Mouse (Mus musculus) kidney, postnatal 10 days (tissue): ENCODE data around the gene Csad.
"Not testable (repeated sequence)": the region's sequence is repeated elsewhere in the genome, so short reads cannot be mapped to it uniquely, and the experiment has no call there.

Experiments
- DNase-seq: peaks from one replicate; pipeline ENCODE4 v3.0.0; 2021; ENCODE audit warnings: mixed read lengths

Csad gene

DNA sequence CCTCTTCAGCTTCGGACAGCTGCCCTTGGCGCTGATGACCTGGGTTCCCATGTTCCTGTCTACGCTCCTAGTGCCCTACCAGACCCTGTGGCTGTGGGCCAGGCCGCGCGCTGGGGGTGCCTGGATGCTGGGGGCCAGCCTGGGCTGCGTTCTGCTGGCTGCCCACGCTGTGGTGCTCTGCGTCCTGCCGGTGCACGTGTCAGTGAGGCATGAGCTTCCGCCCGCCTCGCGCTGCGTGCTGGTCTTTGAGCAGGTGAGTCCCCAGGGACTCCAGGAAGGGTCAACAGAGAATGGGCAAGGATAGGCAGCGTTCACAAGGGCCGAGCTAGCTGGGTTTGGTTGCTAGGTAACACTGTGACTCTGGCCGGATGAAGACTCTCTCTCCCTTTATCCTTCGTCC is 47.7 kb downstream of the Csad start:
- peak; percentile 13 for DNase-seq

DNA sequence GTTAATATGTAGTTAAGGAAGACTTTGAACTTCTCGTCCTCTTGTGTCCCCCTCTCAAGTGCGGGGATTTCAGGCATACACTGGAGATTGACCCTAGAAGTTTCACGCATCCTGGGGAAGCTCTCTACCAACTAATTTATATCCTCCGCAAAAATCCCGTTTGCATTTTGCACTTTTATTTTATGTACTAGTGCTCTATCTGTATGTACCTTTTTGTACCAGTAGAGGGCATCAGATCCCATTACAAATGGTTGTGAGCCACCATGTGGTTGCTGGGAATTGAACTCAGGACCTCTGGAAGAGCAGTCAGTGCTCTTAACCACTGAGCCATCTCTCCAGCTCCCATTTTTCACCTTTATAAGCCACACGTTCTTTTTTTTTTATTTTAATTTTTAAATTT is 49.5 kb downstream of the Csad start:
- not testable (repeated sequence) for DNase-seq

- peak; percentile 10 for DNase-seq
Observed at GRCm38 (mm10) chr15:102152646-102153045, 51.9 kb downstream of the Csad start.

DNA sequence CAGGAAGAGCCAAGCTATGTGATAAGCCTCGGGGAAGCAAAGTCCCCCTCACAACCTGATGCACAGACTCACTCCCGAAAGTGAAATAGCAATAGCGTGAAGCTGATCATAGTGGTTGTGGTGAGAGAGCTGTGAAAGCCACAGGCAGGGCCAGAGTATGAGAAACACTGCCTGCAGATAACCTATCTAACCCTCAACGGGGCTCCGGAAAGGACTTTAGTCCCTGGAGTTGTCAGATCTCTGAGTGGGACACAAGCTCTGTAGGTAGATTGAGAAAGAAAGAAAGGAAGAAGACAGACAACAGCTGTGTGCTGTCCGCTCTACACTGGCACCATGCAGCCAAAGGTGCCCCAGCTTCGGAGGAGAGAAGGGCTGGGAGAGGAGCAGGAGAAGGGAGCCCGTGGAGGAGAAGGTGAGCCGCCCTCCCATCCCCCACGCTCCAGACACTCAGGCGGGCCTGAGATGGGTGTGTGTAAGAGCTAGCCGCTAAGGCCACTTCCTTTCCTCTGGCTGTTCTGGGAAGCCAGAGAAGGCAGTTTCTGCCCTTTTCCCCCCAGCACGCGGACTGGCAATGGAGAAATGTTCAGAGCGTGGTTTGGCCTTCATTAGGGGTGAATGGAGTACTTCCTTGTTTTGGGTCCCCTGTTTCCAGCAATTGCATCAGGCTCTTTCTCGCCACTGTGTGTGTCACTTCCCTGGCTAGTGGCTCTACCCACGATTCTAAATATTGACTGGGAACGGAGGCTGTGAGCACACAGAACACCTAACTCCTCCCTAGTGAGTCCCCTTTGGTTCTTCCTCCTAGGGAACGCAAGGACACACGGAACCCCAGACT is 54.0 kb downstream of the Csad start, which contains the start of gene Soat2:
TSS of gene Soat2 (plus strand) at position 226 of the 835 bp plus-strand sequence.
- DNase-seq, result peak; percentile 69

DNA sequence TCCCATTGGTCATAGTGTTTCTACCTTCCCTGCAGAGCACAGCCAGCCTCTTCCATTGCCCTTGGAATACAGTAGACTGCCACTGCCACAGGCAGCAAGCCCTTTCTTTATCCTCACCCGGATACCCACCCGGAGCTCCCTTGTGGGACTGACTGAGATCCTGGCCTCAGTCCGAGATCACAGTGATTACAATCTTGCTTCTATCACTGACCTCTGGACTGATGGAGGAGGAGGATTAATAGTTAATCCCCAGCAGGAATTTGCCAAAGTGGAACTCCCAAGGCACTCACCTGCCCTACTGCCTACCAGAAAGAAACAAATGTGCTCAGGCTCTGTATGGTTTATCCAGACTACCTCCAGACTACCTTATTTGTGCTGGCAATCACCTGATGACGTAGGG is 55.0 kb downstream of the Csad start:
- peak; percentile 26 for DNase-seq

DNA sequence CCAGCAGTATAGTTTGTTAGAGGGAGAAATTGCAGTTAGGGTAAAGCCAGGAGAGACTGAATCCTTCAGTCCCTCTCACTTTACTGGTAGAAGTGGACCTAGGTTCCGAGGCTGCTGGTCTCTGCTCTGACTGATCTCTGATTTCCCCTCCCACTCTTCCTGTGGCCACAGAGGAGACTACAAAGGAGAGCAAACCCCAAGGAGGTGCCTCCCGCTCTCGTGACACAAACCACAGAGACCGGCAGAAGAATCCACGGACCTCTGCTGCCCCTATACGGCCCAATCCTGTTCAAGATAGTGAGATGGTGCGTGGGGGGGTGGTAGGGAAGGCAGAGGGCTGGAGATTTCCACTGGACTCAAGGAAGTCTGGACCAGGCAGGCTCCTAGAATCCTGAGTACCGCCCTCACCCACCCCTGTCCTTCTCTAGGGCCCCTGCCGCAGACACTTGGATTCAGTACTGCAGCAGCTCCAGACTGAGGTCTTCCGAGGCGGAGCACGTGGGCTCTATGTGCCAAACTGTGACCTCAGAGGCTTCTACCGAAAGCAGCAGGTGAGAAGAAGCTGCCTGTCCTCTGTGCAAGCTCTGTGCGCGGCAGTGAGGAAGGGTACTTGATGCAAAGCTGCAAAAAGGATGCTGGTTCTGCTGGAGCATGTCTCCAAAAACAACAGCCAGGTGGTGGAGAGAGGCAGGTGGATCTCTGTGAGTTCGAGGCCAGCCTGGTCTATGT is 56.7 kb downstream of the Csad start:
- DNase-seq, result peak; percentile 6

DNA sequence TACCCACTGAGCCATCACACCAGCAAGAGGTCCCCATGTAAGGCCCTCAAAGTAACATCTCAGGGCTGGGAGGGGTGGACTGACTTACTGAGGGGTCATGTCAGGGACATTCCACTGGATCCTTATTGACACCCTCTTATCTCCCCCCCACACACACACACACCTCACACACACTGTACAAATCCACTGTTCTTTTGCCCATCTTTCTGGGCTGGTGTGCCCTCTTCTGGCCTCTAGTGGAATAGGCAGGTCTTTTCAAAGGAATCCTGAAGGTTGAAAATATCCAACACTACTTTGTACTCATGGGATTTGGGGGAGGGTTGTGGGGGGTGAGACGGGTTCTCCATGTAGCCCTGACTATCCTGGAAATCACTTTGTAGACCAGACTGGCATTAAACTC is 57.6 kb downstream of the Csad start:
- DNase-seq, result peak; percentile 71

DNA sequence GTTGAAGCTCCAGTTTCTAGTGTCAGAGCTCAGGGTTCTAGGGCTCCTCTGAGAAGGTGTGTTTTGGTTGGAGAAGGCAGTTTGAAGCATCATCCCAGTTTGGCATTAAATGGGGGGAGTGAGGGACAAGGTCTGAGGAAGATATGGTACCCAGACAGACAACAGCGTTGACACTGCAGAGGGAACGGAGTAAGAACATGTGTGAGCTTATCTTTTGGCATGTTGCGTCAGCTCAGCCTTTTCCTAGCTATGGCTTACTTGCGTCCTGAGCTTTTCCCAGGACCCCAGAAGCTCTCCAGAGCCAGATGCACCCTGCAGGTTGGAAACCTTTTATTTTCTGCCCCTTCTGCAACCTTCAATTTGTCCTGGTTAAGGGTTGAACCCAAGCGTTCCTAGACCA is 58.4 kb downstream of the Csad start:
- DNase-seq, result no peak

DNA sequence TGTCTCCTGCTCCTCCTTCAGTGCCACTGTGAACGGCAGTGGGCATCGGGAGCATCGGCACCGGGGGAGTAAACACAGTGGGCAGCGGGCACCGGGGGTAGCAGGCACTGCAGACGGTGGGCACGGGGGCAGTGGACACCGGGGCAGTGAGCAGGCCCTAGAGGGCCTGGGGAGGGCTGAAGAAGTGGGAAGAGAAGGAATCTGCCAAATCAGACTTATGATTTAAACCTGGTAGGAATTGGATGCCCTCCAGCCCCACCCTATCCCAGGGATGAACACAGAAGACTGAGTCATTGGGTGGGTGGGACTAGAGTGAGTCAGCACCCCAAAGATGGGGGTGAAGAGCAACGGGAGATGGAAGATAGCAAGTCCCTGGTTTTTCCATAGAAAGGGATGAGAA is 59.2 kb downstream of the Csad start:
- DNase-seq, result peak; percentile 9

- peak; percentile 18 for DNase-seq
Observed at GRCm38 (mm10) chr15:102144726-102145125, 59.8 kb downstream of the Csad start.

DNA sequence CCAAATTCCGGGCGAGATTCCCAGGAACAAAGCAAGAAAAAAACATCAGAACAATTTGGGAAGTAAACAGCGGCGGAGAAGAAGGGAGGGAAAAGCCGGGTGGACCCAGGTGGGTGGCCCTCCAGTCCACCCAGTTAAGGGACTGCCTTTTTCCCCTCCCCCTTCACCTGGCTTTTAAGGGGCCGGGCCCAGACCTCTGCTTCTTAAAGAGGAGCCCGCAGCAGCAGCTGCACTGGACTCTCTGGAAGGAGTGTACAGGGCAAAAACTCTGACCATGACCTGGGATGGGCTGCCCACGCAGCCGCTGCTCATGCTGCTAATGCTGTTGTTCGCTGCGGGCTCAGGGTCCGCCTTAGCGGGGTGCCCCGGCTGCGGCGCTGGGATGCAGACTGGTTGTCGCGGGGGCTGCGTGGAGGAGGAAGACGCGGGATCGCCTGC is 60.2 kb downstream of the Csad start, which contains the start of gene Igfbp6:
TSS of gene Igfbp6 (plus strand) at position 89 of the 438 bp plus-strand sequence.
- DNase-seq, result no peak

DNA sequence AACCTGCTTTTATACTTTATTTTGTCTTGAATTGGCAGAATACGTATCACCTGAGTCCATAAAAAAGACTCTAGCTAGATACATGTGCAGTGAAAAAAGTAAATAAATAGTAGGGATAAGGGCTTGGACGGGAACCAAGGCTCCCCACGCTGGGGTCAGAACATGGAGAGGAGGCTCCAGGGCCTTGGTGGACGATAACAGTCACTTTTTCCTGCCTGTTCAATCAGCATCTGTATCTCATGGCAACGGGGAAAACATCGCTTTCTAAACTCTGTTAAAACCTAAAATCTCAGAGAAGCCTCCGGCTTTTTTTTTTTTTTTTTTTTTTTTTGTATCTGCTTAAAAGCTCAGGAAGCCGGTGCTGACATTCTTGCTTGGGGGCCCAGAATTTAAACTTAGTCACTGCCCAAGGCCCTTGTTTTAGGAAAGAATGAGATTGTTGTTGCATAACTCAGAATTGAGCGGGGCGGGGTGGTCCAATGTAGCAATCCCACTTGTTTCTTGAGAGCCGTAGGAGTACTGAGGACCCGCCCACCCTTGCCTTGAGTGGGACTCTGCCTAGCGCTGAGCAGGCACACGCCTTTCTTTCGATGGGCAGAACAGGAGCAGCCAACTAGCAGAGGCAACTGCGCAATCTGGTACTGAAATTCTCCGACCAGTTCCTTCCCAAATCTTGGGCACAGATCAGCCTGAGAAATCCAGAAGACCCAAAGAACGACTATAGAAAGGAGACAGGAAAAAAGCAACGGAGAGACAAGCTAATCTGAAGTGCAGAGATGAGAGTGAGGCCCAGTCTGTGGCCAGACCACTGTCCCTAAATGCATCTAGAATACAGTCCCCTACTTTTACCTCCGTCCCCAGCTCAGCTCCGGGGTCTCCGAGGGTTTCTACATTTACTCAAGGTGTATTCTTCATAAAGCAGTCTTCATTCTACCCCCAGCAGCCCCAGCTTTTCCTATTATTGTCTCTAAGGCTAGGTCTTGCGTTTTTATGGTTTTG is 61.3 kb downstream of the Csad start:
- DNase-seq, result peak; percentile 35

DNA sequence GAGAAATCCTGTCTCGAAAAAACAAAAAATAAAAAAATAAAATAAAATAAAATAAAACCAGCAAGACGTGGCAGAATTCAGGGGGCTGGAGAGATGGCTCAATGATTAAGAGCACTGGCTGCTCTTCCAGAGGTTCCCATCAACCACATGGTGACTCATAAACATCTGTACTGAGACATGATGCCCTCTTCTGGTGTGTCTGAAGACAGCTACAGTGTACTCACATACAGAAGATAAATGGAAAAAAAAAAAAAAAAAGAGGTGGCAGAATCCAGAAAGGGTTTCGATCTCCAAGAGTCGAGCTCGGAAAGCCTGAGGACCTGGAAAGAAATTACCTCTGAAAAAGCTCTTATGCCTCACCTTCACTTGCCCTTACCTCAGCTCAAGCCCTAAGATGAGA is 63.4 kb downstream of the Csad start:
- DNase-seq, result no peak

GRCm38 (mm10) chr15:102136129-102136758 is 68.3 kb downstream of the Csad start, which contains the start of gene Spryd3:
Spryd3 (minus strand) TSS chr15:102136234.
- DNase-seq, result peak; percentile 97

DNA sequence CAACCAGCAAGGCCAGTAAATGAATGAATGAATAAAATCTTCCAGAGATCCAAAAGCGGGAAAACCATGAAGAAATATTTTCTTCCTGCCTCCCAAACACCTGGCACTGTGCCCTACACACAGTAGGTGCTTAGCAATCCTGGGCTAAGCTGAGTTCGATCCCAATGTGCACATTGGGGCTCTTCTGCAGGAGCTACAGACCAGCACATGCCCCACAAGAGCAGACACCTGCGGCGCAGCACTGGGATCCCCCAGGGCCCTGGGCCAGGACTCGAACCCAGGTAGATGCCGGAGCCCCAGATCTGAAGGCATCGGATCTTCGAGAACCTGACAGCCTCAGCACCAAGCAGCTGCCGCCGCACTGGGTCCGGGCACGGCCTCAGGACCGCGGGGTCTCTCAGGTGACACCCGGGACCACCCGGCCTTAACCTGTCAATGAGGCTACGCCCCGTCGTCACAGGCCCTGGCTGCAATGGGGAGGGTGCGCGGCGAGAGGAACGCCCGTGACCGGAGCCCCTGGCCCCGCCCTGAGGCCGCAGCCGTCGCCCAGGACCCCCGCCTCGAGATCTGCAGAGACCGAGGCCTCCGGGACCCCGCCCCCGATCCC is 68.9 kb downstream of the Csad start:
- no peak for DNase-seq

DNA sequence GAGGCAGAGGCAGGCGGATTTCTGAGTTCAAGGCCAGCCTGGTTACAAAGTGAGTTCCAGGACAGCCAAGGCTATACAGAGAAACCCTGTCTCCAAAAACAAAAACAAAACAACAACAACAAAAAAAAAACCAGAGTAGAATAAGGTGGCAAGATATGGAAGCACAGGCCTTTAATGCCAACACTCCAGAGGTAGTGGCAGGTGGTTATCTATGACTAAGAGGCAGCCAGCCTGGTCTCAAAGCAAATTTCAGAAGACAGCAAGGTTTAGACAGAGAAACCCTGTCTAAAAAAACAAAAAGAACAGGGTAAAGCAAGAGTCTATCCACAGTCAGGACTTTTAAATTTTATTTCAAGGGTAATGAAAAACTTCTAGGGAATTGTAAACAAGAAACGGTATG is 69.8 kb downstream of the Csad start:
- no peak for DNase-seq

- DNase-seq, result peak; percentile 12
Observed at GRCm38 (mm10) chr15:102133314-102133713, 71.2 kb downstream of the Csad start.
